Mouse (Mus musculus) stomach, postnatal 0 days (tissue): ENCODE data around the gene Prdm1. TPM values are rescaled to one million over a fixed set of nuclear protein-coding genes. Genes with fewer than 3 reads are reported as not detected.

Source experiments
- ATAC-seq: fragments of 200-750 bp; cut with Nextera tagmentation; 2 replicates; pipeline ENCODE4 v1.8.0; 2017; ENCODE audit not compliant: low FRiP score, low TSS enrichment
- DNase-seq: peaks from one replicate; pipeline ENCODE4 v3.0.0-alpha.2; 2016; ENCODE audit warnings: low spot score
- H3K27ac ChIP-seq: fragments of 300-500 bp; sonication (generic); replicated peaks from 2 replicates; pipeline ENCODE4 v1.5.1; 2014; ENCODE audit warnings: mild to moderate bottlenecking, control low read depth
- H3K27me3 ChIP-seq: fragments of 300-500 bp; sonication (generic); 2 replicates; pipeline ENCODE4 v1.6.1; 2014; ENCODE audit warnings: low read length; ENCODE audit not compliant: control insufficient read depth, insufficient read depth
- H3K36me3 ChIP-seq: fragments of 300-500 bp; sonication (generic); 2 replicates; pipeline ENCODE4 v1.6.1; 2014; ENCODE audit warnings: low read length, mixed read lengths; ENCODE audit not compliant: control insufficient read depth, insufficient read depth
- H3K4me1 ChIP-seq: fragments of 300-500 bp; sonication (generic); replicated peaks from 2 replicates; pipeline ENCODE4 v1.6.1; 2014; ENCODE audit warnings: antibody characterized with exemption; ENCODE audit not compliant: control insufficient read depth, insufficient read depth
- H3K4me2 ChIP-seq: fragments of 300-500 bp; sonication (generic); replicated peaks from 2 replicates; pipeline ENCODE4 v1.6.1; 2014; ENCODE audit warnings: low read depth, mild to moderate bottlenecking, control low read depth, moderate library complexity
- H3K4me3 ChIP-seq: fragments of 300-500 bp; sonication (generic); 2 replicates; pipeline ENCODE4 v1.5.1; 2014; ENCODE audit warnings: low read depth, low read length, control low read depth
- H3K9ac ChIP-seq: fragments of 300-500 bp; sonication (generic); 2 replicates; pipeline ENCODE4 v1.6.1; 2014; ENCODE audit warnings: mild to moderate bottlenecking, low read length, control low read depth, mixed read lengths
- H3K9me3 ChIP-seq: fragments of 300-500 bp; sonication (generic); 2 replicates; pipeline ENCODE4 v1.6.1; 2016; ENCODE audit warnings: low read length; ENCODE audit not compliant: control insufficient read depth
- CTCF ChIP-seq: IDR thresholded peaks from 2 replicates; pipeline ENCODE4 v1.5.1; 2016; ENCODE audit warnings: antibody characterized with exemption, low read depth, mild to moderate bottlenecking, moderate library complexity
- EP300 ChIP-seq: optimal IDR thresholded peaks from 2 replicates; pipeline ENCODE3; 2016; ENCODE audit warnings: antibody characterized with exemption
- WGBS: fragments of 180-500 bp; shearing (Covaris S2); extraction: QIAGEN DNeasy Blood & Tissue Kit; methylation state at CpG from one replicate; pipeline ENCODE4 v1.1.7; 2014; 5-methylcytosine and 5-hydroxymethylcytosine counted together
- polyA plus RNA-seq: library from polyadenylated mRNA; unstranded; fragments of >200 nt; fragmentation: Nextera tagmentation; extraction: Ambion mirVana; gene quantifications from 2 replicates; pipeline ENCODE4 v1.2.1, GENCODE M21; 2015

Prdm1 gene
- polyA plus RNA-seq, 1 experiment from 2014 or later, result 5.9 TPM

GRCm38 (mm10) chr10:44403415-44403814, 124.9 kb downstream of the Prdm1 start:
- H3K4me1 ChIP-seq, result no peaks in the 10 kb centered on the region
- DNase-seq (no peak), ATAC-seq (no peak)
- H3K9ac ChIP-seq, result no peak overlapping the region
- WGBS, result 70% methylated on average over 7 of the region's 7 CpGs
- no peak overlapping the region for H3K27ac ChIP-seq
- TF ChIP-seq EP300 (no peak), CTCF (no peak)
- H3K4me2 ChIP-seq, result no peak overlapping the region
- no peaks in the 10 kb centered on the region for H3K36me3 ChIP-seq
- no peak overlapping the region for H3K4me3 ChIP-seq
- H3K9me3 ChIP-seq, result no peaks in the 10 kb centered on the region
- no peaks in the 10 kb centered on the region for H3K27me3 ChIP-seq

- ATAC-seq (no peak), DNase-seq (no peak)
- H3K4me1 ChIP-seq, result no peaks in the 10 kb centered on the region
- H3K27me3 ChIP-seq, result no peaks in the 10 kb centered on the region
- H3K4me2 ChIP-seq, result no peak overlapping the region
- 71% methylated on average over 10 of the region's 10 CpGs for WGBS
- no peak overlapping the region for H3K27ac ChIP-seq
- H3K4me3 ChIP-seq, result no peak overlapping the region
- TF ChIP-seq CTCF, result no peak
- no peak for TF ChIP-seq EP300
- H3K36me3 ChIP-seq, result no peaks in the 10 kb centered on the region
- no peaks in the 10 kb centered on the region for H3K9me3 ChIP-seq
- H3K9ac ChIP-seq, result no peak overlapping the region
These were observed 126.7 kb downstream of the Prdm1 start for GRCm38 (mm10) chr10:44401600-44401999.

- Histone ChIP-seq H3K36me3 (no peaks in the 10 kb centered on the region), H3K4me3 (no peak overlapping the region), H3K9me3 (no peaks in the 10 kb centered on the region), H3K4me1 (no peaks in the 10 kb centered on the region), H3K27ac (no peak overlapping the region), H3K4me2 (no peak overlapping the region), H3K27me3 (no peaks in the 10 kb centered on the region), H3K9ac (no peak overlapping the region)
- TF ChIP-seq EP300, result no peak
- no peak for TF ChIP-seq CTCF
- ATAC-seq (no peak), DNase-seq (no peak)
- WGBS, result 64% methylated on average over 13 of the region's 13 CpGs
These were observed 127.7 kb downstream of the Prdm1 start for GRCm38 (mm10) chr10:44400602-44401001.

GRCm38 (mm10) chr10:44400119-44400518, 128.2 kb downstream of the Prdm1 start:
- no peak for ATAC-seq
- Histone ChIP-seq H3K9me3 (no peaks in the 10 kb centered on the region), H3K27me3 (no peaks in the 10 kb centered on the region), H3K9ac (no peak overlapping the region), H3K4me2 (no peak overlapping the region), H3K4me3 (no peak overlapping the region), H3K36me3 (no peaks in the 10 kb centered on the region), H3K4me1 (no peaks in the 10 kb centered on the region), H3K27ac (no peak overlapping the region)
- TF ChIP-seq CTCF, result no peak
- TF ChIP-seq EP300, result no peak
- WGBS, result 64% methylated on average over 3 of the region's 3 CpGs
- DNase-seq, result no peak

GRCm38 (mm10) chr10:44392855-44393254, 135.4 kb downstream of the Prdm1 start:
- Histone ChIP-seq H3K4me1 (no peaks in the 10 kb centered on the region), H3K27me3 (no peaks in the 10 kb centered on the region), H3K4me3 (no peak overlapping the region), H3K36me3 (no peaks in the 10 kb centered on the region), H3K4me2 (no peak overlapping the region), H3K9me3 (no peaks in the 10 kb centered on the region), H3K9ac (no peak overlapping the region), H3K27ac (no peak overlapping the region)
- ATAC-seq, result no peak
- WGBS, result 69% methylated on average over 8 of the region's 8 CpGs
- TF ChIP-seq EP300 (no peak), CTCF (no peak)
- DNase-seq, result no peak

- WGBS, result 40% methylated on average over 12 of the region's 12 CpGs
These were observed 136.6 kb downstream of the Prdm1 start for GRCm38 (mm10) chr10:44391509-44392290.

More at GRCm38 (mm10) chr10:44391509-44392290, 136.6 kb downstream of the Prdm1 start:
- Histone ChIP-seq H3K9ac (no peak overlapping the region), H3K4me1 (no peaks in the 10 kb centered on the region), H3K9me3 (no peaks in the 10 kb centered on the region), H3K4me2 (no peak overlapping the region), H3K4me3 (no peak overlapping the region), H3K36me3 (no peaks in the 10 kb centered on the region), H3K27me3 (no peaks in the 10 kb centered on the region), H3K27ac (no peak overlapping the region)
- no peak for ATAC-seq
- no peak for TF ChIP-seq EP300
- no peak for TF ChIP-seq CTCF
- no peak for DNase-seq
